Mouse (Mus musculus) layer of hippocampus, adult 9-11 months (tissue): ENCODE measurements around the gene Cacng7.
"Not testable (repeated sequence)": the region's sequence is repeated elsewhere in the genome, so short reads cannot be mapped to it uniquely, and the experiment has no call there.

Experiments
- DNase-seq: peaks from one replicate; pipeline ENCODE4 v3.0.0; 2022

Gene Cacng7

DNA sequence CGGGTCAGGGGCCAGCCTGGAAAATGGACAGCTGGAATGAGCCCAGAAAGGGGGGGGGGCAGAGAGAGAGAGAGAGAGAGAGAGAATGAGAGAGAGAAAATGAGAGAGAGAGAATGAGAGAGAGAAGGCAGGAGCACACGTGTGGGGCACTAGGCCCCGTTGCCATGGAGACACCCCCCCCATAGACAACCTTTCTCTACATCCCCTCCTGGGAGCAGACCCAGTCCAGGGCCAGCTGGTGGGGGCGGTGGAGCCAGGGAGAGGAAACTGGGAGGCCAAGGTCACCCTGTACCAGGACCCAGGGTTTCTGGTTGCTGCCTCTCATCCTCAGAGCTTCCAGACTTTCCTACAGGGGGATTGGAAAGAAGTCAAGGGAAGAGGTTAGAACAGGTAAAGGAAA is 59.1 kb downstream of the Cacng7 start:
- no peak for DNase-seq

DNA sequence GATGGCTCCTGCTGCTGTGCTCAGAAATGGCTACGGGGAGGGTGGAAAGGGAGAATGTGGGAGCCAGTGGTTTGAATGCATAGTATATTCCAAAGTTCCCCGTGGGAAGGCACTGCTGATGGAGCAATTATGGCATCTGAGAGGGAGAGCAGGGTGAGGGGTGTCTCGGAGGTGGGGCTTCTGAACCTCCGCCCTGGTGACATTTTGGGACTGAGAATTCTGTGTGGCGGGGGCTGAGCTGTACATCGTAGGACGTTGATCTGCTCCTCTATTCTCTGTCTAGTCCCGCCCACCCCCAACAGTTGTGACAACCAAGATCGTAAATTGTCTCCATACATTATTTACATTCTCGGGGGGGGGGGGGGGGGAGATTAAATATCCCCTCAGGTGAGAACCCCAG is 64.6 kb downstream of the Cacng7 start:
- no peak for DNase-seq

DNA sequence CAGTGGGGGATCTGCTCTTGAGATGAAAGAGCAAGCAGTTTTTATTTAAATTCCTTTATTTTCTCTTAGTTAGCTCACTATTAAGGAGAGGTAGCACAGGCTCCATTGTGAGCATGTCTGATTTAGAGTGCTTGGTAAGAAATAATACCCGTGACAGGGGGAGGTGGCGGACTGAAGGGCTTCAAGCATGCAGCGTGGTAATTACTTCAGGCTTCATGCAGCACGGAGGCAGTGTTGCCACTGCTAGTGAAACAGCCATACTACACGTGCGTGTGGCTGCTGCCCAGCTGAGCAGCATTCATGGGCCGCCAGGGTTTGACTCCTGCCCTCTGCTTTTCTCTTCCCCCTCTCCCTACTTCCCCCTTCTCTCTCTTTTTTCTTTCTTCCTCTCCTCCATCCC is 65.0 kb downstream of the Cacng7 start:
- DNase-seq = no peak

DNA sequence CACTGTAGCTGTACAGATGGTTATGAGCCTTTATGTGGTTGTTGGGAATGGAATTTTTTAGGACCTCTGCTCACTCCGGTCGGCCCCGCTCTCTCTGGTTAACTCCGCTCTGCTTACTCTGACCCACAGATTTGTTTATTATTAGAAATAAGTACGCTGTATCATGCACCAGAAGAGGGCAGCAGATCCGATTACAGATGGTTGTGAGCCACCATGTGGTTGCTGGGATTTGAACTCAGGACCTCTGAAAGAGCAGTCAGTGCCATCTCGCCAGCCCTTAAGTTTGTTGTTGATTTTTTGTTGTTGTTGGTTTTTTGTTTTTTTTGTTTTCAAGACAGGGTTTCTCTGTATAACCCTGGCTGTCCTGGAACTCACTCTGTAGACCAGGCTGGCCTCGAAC is 65.6 kb downstream of the Cacng7 start:
- not testable (repeated sequence) for DNase-seq

DNA sequence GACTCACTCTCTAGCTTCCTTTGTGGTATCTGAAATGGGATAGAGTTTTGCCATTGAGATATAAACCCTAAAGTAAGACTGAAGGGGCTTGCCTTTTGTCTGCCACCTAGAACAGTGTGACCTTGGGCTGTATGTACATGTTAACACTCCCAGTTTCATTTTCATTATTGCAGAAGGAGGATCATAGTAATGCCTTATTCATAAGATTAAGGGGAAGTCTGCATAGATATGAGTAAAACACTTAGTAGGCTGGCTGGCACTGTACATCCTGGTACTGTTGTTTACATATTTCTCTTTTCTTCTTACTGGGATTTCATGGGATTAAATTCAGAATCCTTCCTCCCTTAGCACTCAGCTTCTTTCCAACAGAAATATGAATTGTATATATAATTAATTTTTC is 67.2 kb downstream of the Cacng7 start:
- DNase-seq = no peak

DNA sequence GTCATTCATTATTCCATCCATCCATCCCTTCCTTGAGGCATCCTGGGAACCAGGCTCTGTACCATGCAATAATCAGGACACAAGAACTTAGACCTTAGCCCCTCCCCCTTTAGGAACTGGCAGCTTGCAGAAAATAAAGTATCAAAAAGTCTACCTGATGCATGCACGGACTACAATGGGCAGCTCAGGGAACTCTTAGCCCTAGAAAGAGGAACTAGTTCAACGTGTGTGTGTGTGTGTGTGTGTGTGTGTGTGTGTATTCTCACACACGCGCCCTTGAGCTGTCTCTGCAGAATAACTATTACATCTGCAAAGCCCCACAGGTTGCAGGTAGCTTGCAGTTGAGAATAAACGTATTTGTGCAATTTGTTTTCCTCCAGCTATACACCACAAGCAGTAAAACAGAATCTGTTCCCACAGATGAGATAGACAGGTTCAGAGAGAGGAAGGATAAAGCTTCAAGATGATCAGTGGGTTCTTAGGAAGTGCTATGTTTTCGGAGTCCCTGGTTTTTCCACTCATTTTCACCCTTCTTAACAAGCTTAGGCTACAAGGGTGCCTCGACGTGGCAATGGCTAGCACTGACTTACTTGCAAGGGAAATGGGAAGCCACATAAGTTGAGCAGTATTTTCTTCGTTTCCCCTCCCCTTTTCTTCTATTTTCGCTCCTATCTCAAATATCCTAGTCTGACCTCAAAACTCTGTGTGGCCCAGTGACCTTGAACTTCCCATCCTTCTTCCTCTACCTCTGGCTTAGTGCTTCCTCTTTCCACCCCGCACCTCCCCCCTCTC is 77.2 kb downstream of the Cacng7 start:
- DNase-seq = no peak

DNA sequence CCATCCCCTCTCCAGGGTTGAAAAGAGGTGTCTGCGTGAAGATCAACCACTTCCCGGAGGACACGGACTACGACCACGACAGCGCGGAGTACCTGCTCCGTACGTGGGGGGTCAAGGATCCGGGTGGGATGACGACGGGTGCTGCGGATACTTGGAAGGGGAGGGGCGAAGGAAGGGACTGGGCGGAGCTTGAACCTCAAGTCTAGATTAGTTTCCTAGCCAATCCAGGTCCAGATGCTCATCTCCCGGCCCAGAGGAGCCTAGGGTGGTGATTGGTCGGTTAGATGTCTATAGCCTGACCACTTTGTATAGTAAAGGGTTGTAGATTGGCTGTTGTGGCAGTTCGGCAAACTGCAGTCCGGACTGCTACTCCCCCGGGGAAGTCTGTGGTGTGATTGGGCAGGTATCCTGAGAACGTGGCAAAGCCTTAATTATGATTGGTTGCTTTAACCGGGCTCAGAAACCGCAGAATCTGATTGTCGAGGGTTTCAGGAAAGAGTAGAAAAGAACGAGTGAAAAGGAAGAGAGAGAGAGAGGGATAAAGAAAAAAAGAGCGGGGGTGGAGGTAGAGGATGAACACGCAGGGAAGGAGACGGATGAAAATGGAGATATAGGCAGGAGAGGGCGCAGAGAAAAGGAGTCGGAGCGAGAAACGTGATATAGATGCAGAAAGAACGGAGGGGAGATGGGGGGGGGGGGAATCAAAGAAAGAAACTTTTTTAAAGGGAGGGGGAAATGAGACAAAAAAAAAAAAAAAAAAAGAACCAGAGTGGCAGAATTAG is 78.6 kb downstream of the Cacng7 start:
- peak; percentile 69 for DNase-seq

DNA sequence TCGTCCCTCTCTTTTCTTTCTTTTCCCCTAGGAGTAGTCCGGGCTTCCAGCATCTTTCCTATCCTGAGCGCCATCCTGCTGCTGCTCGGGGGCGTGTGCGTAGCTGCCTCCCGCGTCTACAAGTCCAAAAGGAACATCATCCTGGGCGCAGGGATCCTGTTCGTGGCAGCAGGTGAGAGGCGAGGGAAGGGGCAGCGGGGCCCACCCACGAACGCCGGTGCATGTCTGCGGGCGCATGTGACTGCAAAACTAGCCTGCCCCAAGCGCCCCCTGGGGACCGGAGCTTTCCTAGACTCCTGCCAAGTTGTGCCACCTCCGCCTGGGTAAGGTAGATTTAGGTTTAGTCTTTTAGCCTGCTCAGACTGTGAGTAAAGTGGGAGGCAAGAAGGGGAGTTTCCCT is 79.3 kb downstream of the Cacng7 start:
- DNase-seq = no peak

DNA sequence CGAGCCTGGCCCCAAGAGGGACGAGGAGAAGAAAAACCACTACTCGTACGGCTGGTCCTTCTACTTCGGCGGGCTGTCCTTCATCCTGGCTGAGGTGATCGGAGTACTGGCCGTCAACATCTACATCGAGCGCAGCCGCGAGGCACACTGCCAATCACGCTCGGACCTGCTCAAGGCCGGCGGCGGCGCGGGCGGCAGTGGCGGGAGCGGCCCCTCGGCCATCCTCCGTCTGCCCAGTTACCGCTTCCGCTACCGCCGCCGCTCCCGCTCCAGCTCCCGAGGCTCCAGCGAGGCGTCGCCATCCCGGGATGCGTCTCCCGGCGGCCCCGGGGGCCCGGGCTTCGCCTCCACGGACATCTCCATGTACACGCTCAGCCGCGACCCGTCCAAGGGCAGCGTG is 82.1 kb downstream of the Cacng7 start:
- no peak for DNase-seq

DNA sequence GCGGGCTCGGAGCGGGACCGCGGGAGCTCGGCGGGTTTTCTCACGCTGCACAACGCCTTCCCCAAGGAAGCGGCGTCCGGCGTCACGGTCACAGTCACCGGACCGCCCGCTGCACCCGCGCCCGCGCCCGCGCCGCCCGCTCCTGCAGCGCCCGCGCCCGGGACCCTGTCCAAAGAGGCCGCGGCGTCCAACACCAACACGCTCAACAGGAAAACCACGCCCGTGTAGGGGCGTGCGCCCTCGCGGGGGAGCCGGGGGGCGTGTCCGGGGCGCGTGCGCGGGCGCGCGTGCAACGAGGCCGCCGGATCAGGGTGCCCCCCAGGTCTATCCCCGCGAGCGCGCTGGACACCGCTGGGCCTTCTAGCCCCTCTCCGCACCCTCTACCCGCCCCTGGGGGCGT is 82.6 kb downstream of the Cacng7 start:
- no peak for DNase-seq
